Mouse (Mus musculus) bone marrow, adult 2 months (tissue): ENCODE data around the gene Clstn1.

Experiments used
- CTCF ChIP-seq: fragments of 200-500 bp; IDR thresholded peaks from 2 replicates; pipeline ENCODE4 v1.5.1; 2011; ENCODE audit warnings: low read length, control low read depth; ENCODE audit not compliant: control insufficient read depth, insufficient read depth
- POLR2A ChIP-seq: fragments of 200-500 bp; IDR thresholded peaks from 2 replicates; pipeline ENCODE4 v1.6.1; 2011; ENCODE audit warnings: low read depth, mild to moderate bottlenecking, control low read depth, low read length, borderline replicate concordance; ENCODE audit not compliant: control insufficient read depth

DNA sequence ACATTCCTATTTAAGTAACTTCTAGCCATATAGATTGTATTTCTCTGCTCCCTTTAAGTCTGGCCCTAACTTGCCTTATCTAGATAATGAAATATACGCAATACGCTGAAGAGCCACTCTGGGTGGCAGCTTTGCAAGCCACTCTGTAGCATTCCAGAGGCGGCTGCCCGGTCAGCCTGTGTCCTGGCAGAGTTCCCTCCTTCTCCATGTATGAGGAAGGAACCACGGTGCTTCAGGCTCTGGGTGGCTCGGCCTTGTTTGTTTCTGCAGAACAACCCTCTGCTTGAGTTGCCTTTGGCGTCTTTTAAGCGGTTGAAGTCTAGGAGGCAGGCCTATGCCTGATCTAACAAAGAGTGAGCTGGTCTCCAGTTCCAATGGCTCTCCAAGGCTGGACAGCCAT is 13.4 kb upstream of the Clstn1 start:
- no peak for TF ChIP-seq POLR2A
- no peak for TF ChIP-seq CTCF
